Mouse (Mus musculus) intestine, embryonic 14.5 days (tissue): Measurements from ENCODE around the gene Ripply2. TPM values are rescaled to one million over a fixed set of nuclear protein-coding genes. Genes with fewer than 3 reads are reported as not detected.

Source experiments
- ATAC-seq: fragments of 200-750 bp; cut with Nextera tagmentation; replicated peaks from 2 replicates; pipeline ENCODE4 v1.8.0; 2017; ENCODE audit warnings: low read depth, moderate number of reproducible peaks, moderate TSS enrichment, moderate library complexity; ENCODE audit not compliant: low FRiP score, low TSS enrichment
- DNase-seq: peaks from one replicate; pipeline ENCODE4 v3.0.0-alpha.2; 2018; ENCODE audit warnings: low spot score
- H3K27ac ChIP-seq: fragments of 300-500 bp; sonication (generic); 2 replicates; pipeline ENCODE4 v1.5.1; 2014; ENCODE audit warnings: low read depth, mild to moderate bottlenecking, control low read depth
- H3K27me3 ChIP-seq: fragments of 300-500 bp; sonication (generic); replicated peaks from 2 replicates; pipeline ENCODE4 v1.6.1; 2014; ENCODE audit warnings: low read length, control low read depth; ENCODE audit not compliant: control insufficient read depth, insufficient read depth
- H3K36me3 ChIP-seq: fragments of 300-500 bp; sonication (generic); 2 replicates; pipeline ENCODE4 v1.6.1; 2014; ENCODE audit warnings: low read length, control low read depth; ENCODE audit not compliant: control insufficient read depth, insufficient read depth
- H3K4me1 ChIP-seq: fragments of 300-500 bp; sonication (generic); replicated peaks from 2 replicates; pipeline ENCODE4 v1.6.1; 2014; ENCODE audit warnings: low read length, control low read depth, mixed read lengths; ENCODE audit not compliant: control insufficient read depth, insufficient read depth
- H3K4me2 ChIP-seq: fragments of 300-500 bp; sonication (generic); 2 replicates; pipeline ENCODE4 v1.6.1; 2014; ENCODE audit warnings: low read length
- H3K4me3 ChIP-seq: fragments of 300-500 bp; sonication (generic); 2 replicates; pipeline ENCODE4 v1.5.1; 2014; ENCODE audit warnings: low read depth, low read length, control low read depth, mixed read lengths
- H3K9ac ChIP-seq: fragments of 300-500 bp; sonication (generic); 2 replicates; pipeline ENCODE4 v1.6.1; 2014; ENCODE audit warnings: mild to moderate bottlenecking, low read length
- H3K9me3 ChIP-seq: fragments of 300-500 bp; sonication (generic); 2 replicates; pipeline ENCODE4 v1.6.1; 2016; ENCODE audit warnings: low read length, control low read depth; ENCODE audit not compliant: control insufficient read depth
- WGBS: fragments of 180-500 bp; shearing (Covaris S2); extraction: QIAGEN DNeasy Blood & Tissue Kit; methylation state at CpG from one replicate; pipeline ENCODE4 v1.1.7; 2014; 5-methylcytosine and 5-hydroxymethylcytosine counted together
- polyA plus RNA-seq: library from polyadenylated mRNA; unstranded; fragments of >200 nt; fragmentation: Nextera tagmentation; extraction: Ambion mirVana; gene quantifications from 2 replicates; pipeline ENCODE4 v1.2.1, GENCODE M21; 2014

Ripply2 gene
- polyA plus RNA-seq, 1 experiment from 2014 or later = 0.35 TPM

GRCm38 (mm10) chr9:87049425-87049824 is 34.1 kb downstream of the Ripply2 start:
- DNase-seq (no peak), ATAC-seq (no peak)
- Histone ChIP-seq H3K4me2 (no peak overlapping the region), H3K27ac (no peak overlapping the region), H3K4me1 (no peaks in the 10 kb centered on the region), H3K9ac (no peak overlapping the region), H3K9me3 (no peaks in the 10 kb centered on the region), H3K27me3 (no peaks in the 10 kb centered on the region), H3K36me3 (no peaks in the 10 kb centered on the region; the same call in 1 of the 2 replicates), H3K4me3 (no peak overlapping the region)
- WGBS = 78% methylated on average over 4 of the region's 4 CpGs

GRCm38 (mm10) chr9:87055547-87056235 is 40.4 kb downstream of the Ripply2 start:
- Histone ChIP-seq H3K4me3 (no peak overlapping the region), H3K27me3 (no peaks in the 10 kb centered on the region), H3K9ac (no peak overlapping the region), H3K4me2 (no peak overlapping the region), H3K27ac (no peak overlapping the region), H3K36me3 (peaks cover 25% of the 10 kb centered on the region), H3K4me1 (no peaks in the 10 kb centered on the region), H3K9me3 (no peaks in the 10 kb centered on the region)
- DNase-seq (no peak), ATAC-seq (no peak)
- 91% methylated on average over 11 of the region's 11 CpGs for WGBS

GRCm38 (mm10) chr9:87062337-87062736 is 47.0 kb downstream of the Ripply2 start:
- Histone ChIP-seq H3K27ac (no peak overlapping the region), H3K4me2 (no peak overlapping the region), H3K4me1 (no peaks in the 10 kb centered on the region), H3K9me3 (no peaks in the 10 kb centered on the region), H3K4me3 (no peak overlapping the region), H3K27me3 (no peaks in the 10 kb centered on the region), H3K9ac (no peak overlapping the region), H3K36me3 (peaks cover 31% of the 10 kb centered on the region)
- DNase-seq (no peak), ATAC-seq (no peak)
- 79% methylated on average over 5 of the region's 5 CpGs for WGBS

GRCm38 (mm10) chr9:87068160-87068559 is 52.8 kb downstream of the Ripply2 start:
- Histone ChIP-seq H3K27me3 (no peaks in the 10 kb centered on the region), H3K4me2 (no peak overlapping the region), H3K9ac (no peak overlapping the region), H3K9me3 (no peaks in the 10 kb centered on the region), H3K27ac (no peak overlapping the region), H3K36me3 (peaks cover 17% of the 10 kb centered on the region), H3K4me3 (no peak overlapping the region), H3K4me1 (no peaks in the 10 kb centered on the region)
- no peak for ATAC-seq
- no peak for DNase-seq
- 71% methylated on average over 1 of the region's 1 CpGs for WGBS

Other genes with a start within 250 kb of the Ripply2 start
- gene Snap91, start 134.9 kb upstream of the Ripply2 start, polyA plus RNA-seq = 4.1 and 4.9 TPM in 2 replicates
- gene Cyb5r4, start 6.5 kb downstream of the Ripply2 start, polyA plus RNA-seq = 49.7 and 52.9 TPM in 2 replicates
- gene Mrap2, start 128.8 kb downstream of the Ripply2 start, polyA plus RNA-seq = 0.12 and 0.17 TPM in 2 replicates
- 6.4 and 7.3 TPM in 2 replicates for gene Cep162, start 240.0 kb downstream of the Ripply2 start, polyA plus RNA-seq